Mouse (Mus musculus) heart, postnatal 36 days (tissue): Measurements from ENCODE around the gene Gabbr2. TPM values are rescaled to one million over a fixed set of nuclear protein-coding genes. Genes with fewer than 3 reads are reported as not detected.

ENCODE experiments used
- DNase-seq, 2 experiments: peaks; one replicate each; pipeline ENCODE4 v3.0.0; 2021 to 2022
- intact Hi-C: fragments of 180-260 bp; cut with DNase I; formaldehyde crosslinking; loops from one replicate; pipeline ENCODE4 v1.15.1; 2025
- total RNA-seq, 2 experiments: library from RNA; stranded (reverse); gene quantifications; 2 replicates each; pipeline ENCODE4 v1.2.3; 2021

The Gabbr2 gene
- total RNA-seq, 2 experiments from 2014 or later = not detected

GRCm38 (mm10) chr4:46773243-46773642 lies 218.4 kb downstream of the Gabbr2 start:
- no peak for DNase-seq
- intact Hi-C loops = no loop called here

GRCm38 (mm10) chr4:46772591-46772990 lies 219.1 kb downstream of the Gabbr2 start:
- DNase-seq = no peak
- intact Hi-C loops = no loop called here

- DNase-seq = no peak
- intact Hi-C loops = no loop called here
Measured at GRCm38 (mm10) chr4:46771116-46771515, 220.6 kb downstream of the Gabbr2 start.

- DNase-seq = no peak
- intact Hi-C loops = no loop called here
Measured at GRCm38 (mm10) chr4:46770635-46771034, 221.0 kb downstream of the Gabbr2 start.

- intact Hi-C loops = no loop called here
- no peak for DNase-seq
Measured at GRCm38 (mm10) chr4:46770090-46770489, 221.6 kb downstream of the Gabbr2 start.

GRCm38 (mm10) chr4:46766326-46766725 lies 225.3 kb downstream of the Gabbr2 start:
- DNase-seq = no peak
- intact Hi-C loops = no loop called here

- no peak for DNase-seq
- intact Hi-C loops = no loop called here
Measured at GRCm38 (mm10) chr4:46759838-46760237, 231.8 kb downstream of the Gabbr2 start.

- intact Hi-C loops = no loop called here
- no peak for DNase-seq
Measured at GRCm38 (mm10) chr4:46758340-46759041, 233.2 kb downstream of the Gabbr2 start.

- DNase-seq = no peak
- intact Hi-C loops = no loop called here
Measured at GRCm38 (mm10) chr4:46754407-46755194, 237.1 kb downstream of the Gabbr2 start.

GRCm38 (mm10) chr4:46752306-46752705 lies 239.4 kb downstream of the Gabbr2 start:
- DNase-seq = no peak
- intact Hi-C loops = no loop called here

GRCm38 (mm10) chr4:46749015-46749414 lies 242.7 kb downstream of the Gabbr2 start:
- intact Hi-C loops = no loop called here
- DNase-seq = no peak

GRCm38 (mm10) chr4:46747007-46747746 lies 244.5 kb downstream of the Gabbr2 start:
- intact Hi-C loops = no loop called here
- no peak for DNase-seq

GRCm38 (mm10) chr4:46745536-46745935 lies 246.1 kb downstream of the Gabbr2 start:
- intact Hi-C loops = no loop called here
- no peak for DNase-seq

- DNase-seq = peak; percentile 23 to 45
- intact Hi-C loops = no loop called here
Measured at GRCm38 (mm10) chr4:46744583-46745155, 247.0 kb downstream of the Gabbr2 start.

- intact Hi-C loops = no loop called here
- no peak for DNase-seq
Measured at GRCm38 (mm10) chr4:46742601-46743000, 249.1 kb downstream of the Gabbr2 start.

GRCm38 (mm10) chr4:46736910-46737511 lies 254.7 kb downstream of the Gabbr2 start:
- intact Hi-C loops = no loop called here
- DNase-seq = no peak

GRCm38 (mm10) chr4:46734906-46735305 lies 256.8 kb downstream of the Gabbr2 start:
- no peak for DNase-seq
- intact Hi-C loops = no loop called here

- no peak for DNase-seq
- intact Hi-C loops = no loop called here
Measured at GRCm38 (mm10) chr4:46731590-46731989, 260.1 kb downstream of the Gabbr2 start.

- intact Hi-C loops = no loop called here
- no peak for DNase-seq
Measured at GRCm38 (mm10) chr4:46729306-46730042, 262.2 kb downstream of the Gabbr2 start.

GRCm38 (mm10) chr4:46728231-46728630 lies 263.4 kb downstream of the Gabbr2 start:
- no peak for DNase-seq

More at GRCm38 (mm10) chr4:46728231-46728630, 263.4 kb downstream of the Gabbr2 start:
- intact Hi-C loops = no loop called here
